Mouse (Mus musculus) layer of hippocampus, adult 2 months (tissue): Measurements from ENCODE around the gene Iqsec1. TPM values are rescaled to one million over a fixed set of nuclear protein-coding genes. Genes with fewer than 3 reads are reported as not detected.

Source experiments
- DNase-seq, 2 experiments: peaks; one replicate each; pipeline ENCODE4 v3.0.0; 2022; ENCODE audit warnings: low spot score in 2 of 2
- H3K27ac ChIP-seq: fragments of 200-600 bp; 2 replicates; pipeline ENCODE4 v1.8.1; 2022
- H3K4me3 ChIP-seq: fragments of 200-600 bp; 2 replicates; pipeline ENCODE4 v1.8.1; 2022; ENCODE audit warnings: mild to moderate bottlenecking
- CTCF ChIP-seq: fragments of 200-600 bp; conservative IDR thresholded peaks from 2 replicates; pipeline ENCODE4 v1.8.1; 2022; ENCODE audit warnings: antibody characterized with exemption, mild to moderate bottlenecking, moderate library complexity
- microRNA-seq, 2 experiments: library from miRNA; unstranded; fragments of <30 nt; microRNA quantifications; one replicate each; pipeline ENCODE4 v1.2.0; 2021
- total RNA-seq, 2 experiments: library from RNA; stranded (reverse); gene quantifications; 2 replicates each; pipeline ENCODE4 v1.2.3; 2021

The Iqsec1 gene
- total RNA-seq, 2 experiments from 2014 or later: 250 to 270 TPM

GRCm38 (mm10) chr6:90618821-90619636 is 369.5 kb downstream of the Iqsec1 start:
- DNase-seq: no peak
- Histone ChIP-seq H3K4me3 (no peak overlapping the region), H3K27ac (no peak overlapping the region)
- no peak for TF ChIP-seq CTCF

- DNase-seq: no peak
- Histone ChIP-seq H3K4me3 (no peak overlapping the region), H3K27ac (no peak overlapping the region)
- TF ChIP-seq CTCF: no peak
These were observed 370.2 kb downstream of the Iqsec1 start for GRCm38 (mm10) chr6:90618274-90618673.

- no peak for TF ChIP-seq CTCF
These were observed 372.0 kb downstream of the Iqsec1 start for GRCm38 (mm10) chr6:90616481-90616880.

GRCm38 (mm10) chr6:90615991-90616390 is 372.5 kb downstream of the Iqsec1 start:
- no peak for TF ChIP-seq CTCF
- DNase-seq: no peak
- Histone ChIP-seq H3K4me3 (no peak overlapping the region), H3K27ac (no peak overlapping the region)

More at GRCm38 (mm10) chr6:90616481-90616880, 372.0 kb downstream of the Iqsec1 start:
- DNase-seq: no peak
- Histone ChIP-seq H3K4me3 (no peak overlapping the region), H3K27ac (no peak overlapping the region)

- Histone ChIP-seq H3K27ac (no peak overlapping the region), H3K4me3 (no peak overlapping the region)
- no peak for DNase-seq
- TF ChIP-seq CTCF: no peak
These were observed 373.1 kb downstream of the Iqsec1 start for GRCm38 (mm10) chr6:90615362-90615761.

GRCm38 (mm10) chr6:90613277-90613676 is 375.2 kb downstream of the Iqsec1 start:
- Histone ChIP-seq H3K27ac (no peak overlapping the region), H3K4me3 (no peak overlapping the region)
- TF ChIP-seq CTCF: no peak
- no peak for DNase-seq

- TF ChIP-seq CTCF: no peak
- no peak overlapping the region for H3K27ac ChIP-seq
- DNase-seq: no peak
- no peak overlapping the region for H3K4me3 ChIP-seq
These were observed 378.2 kb downstream of the Iqsec1 start for GRCm38 (mm10) chr6:90610248-90610647.

- H3K27ac ChIP-seq: no peak overlapping the region
- H3K4me3 ChIP-seq: no peak overlapping the region
- DNase-seq: no peak
- peak; percentile 59 for TF ChIP-seq CTCF
These were observed 380.3 kb downstream of the Iqsec1 start for GRCm38 (mm10) chr6:90608186-90608585.

- peak; percentile 86 for TF ChIP-seq CTCF
- H3K4me3 ChIP-seq: no peak overlapping the region
- no peak overlapping the region for H3K27ac ChIP-seq
- DNase-seq: peak in 1 of 2 experiments; percentile 65
These were observed 381.3 kb downstream of the Iqsec1 start for GRCm38 (mm10) chr6:90607196-90607595.

GRCm38 (mm10) chr6:90606538-90606937 is 381.9 kb downstream of the Iqsec1 start:
- Histone ChIP-seq H3K4me3 (no peak overlapping the region), H3K27ac (no peak overlapping the region)
- peak; percentile 79 for TF ChIP-seq CTCF
- peak in 1 of 2 experiments; percentile 59 for DNase-seq

Small RNA genes lying within 50 kb of the gene (microRNA-seq; reads per million reads assigned to microRNA genes)
- 0 reads per million in 2 experiments for gene Gm24816

Other genes starting within 250 kb of the Iqsec1 start
- gene Nup210, start 128.1 kb upstream of the Iqsec1 start, total RNA-seq: 10 to 100 TPM; 19.9 to 22.3 TPM
- gene Hdac11, start 168.0 kb upstream of the Iqsec1 start, total RNA-seq: 100 to 1,000 TPM; 154 to 156 TPM
- gene Fbln2, start 223.8 kb upstream of the Iqsec1 start, total RNA-seq: 10 to 100 TPM in 1 of 2 experiments, 1 to 10 TPM in 1; 8.1 to 10.8 TPM